Mouse (Mus musculus) liver, adult 2 months (tissue): ENCODE results near the gene Ptprs. TPM values are rescaled to one million over a fixed set of nuclear protein-coding genes. Genes with fewer than 3 reads are reported as not detected.

Experiments
- DNase-seq: peaks from one replicate; pipeline ENCODE4 v3.0.0-alpha.2; 2011; ENCODE audit warnings: low read depth, low spot score; ENCODE audit errors: extremely low read depth
- H3K27ac ChIP-seq: fragments of 200-500 bp; replicated peaks from 2 replicates; pipeline ENCODE4 v1.5.1; 2012; ENCODE audit warnings: low read depth, mild to moderate bottlenecking, control low read depth, inconsistent platforms, low read length; ENCODE audit not compliant: insufficient read depth
- H3K27me3 ChIP-seq: fragments of 200-500 bp; 2 replicates; pipeline ENCODE4 v1.6.1; 2012; ENCODE audit warnings: mild to moderate bottlenecking, moderate library complexity, low read length, inconsistent platforms; ENCODE audit not compliant: control insufficient read depth, insufficient read depth
- H3K36me3 ChIP-seq: fragments of 200-500 bp; 2 replicates; pipeline ENCODE4 v1.6.1; 2012; ENCODE audit warnings: low read length, inconsistent platforms; ENCODE audit not compliant: control insufficient read depth, insufficient read depth
- H3K4me1 ChIP-seq: fragments of 200-500 bp; 2 replicates; pipeline ENCODE4 v1.6.1; 2011; ENCODE audit warnings: low read length; ENCODE audit not compliant: control insufficient read depth, insufficient read depth
- H3K4me3 ChIP-seq: fragments of 200-500 bp; 2 replicates; pipeline ENCODE4 v1.5.1; 2011; ENCODE audit warnings: low read depth, mild to moderate bottlenecking, control low read depth, low read length, moderate library complexity; ENCODE audit not compliant: insufficient read depth
- H3K79me2 ChIP-seq: fragments of 200-500 bp; 2 replicates; pipeline ENCODE4 v1.6.1; 2012; ENCODE audit warnings: inconsistent platforms, mild to moderate bottlenecking, low read length, moderate library complexity; ENCODE audit not compliant: control insufficient read depth, insufficient read depth
- H3K9ac ChIP-seq: fragments of 200-500 bp; 2 replicates; pipeline ENCODE4 v1.6.1; 2012; ENCODE audit warnings: low read depth, mild to moderate bottlenecking, control low read depth, inconsistent platforms, low read length
- CTCF ChIP-seq: fragments of 200-500 bp; IDR thresholded peaks from 2 replicates; pipeline ENCODE4 v1.5.1; 2011; ENCODE audit warnings: low read depth, low read length, control low read depth
- POLR2A ChIP-seq: fragments of 200-500 bp; IDR thresholded peaks from 2 replicates; pipeline ENCODE4 v1.6.1; 2011; ENCODE audit warnings: low read length, control low read depth; ENCODE audit not compliant: insufficient read depth; ENCODE audit errors: extremely low read depth
- WGBS: fragments of 180-500 bp; shearing (Covaris S2); methylation state at CpG from one replicate; pipeline ENCODE4 v1.1.7; 2018; 5-methylcytosine and 5-hydroxymethylcytosine counted together
- polyA plus RNA-seq: library from polyadenylated mRNA; depleted of rRNA; stranded (reverse); fragments of >200 nt; gene quantifications from 2 replicates; pipeline ENCODE4 v1.2.3, GENCODE M21; 2012
- total RNA-seq: library from RNA; depleted of rRNA; stranded (reverse); fragments of >200 nt; gene quantifications from 2 replicates; pipeline ENCODE4 v1.2.3, GENCODE M21; 2014

Ptprs gene
- total and polyA plus RNA-seq, 2 experiments: 4.4 to 10.2 TPM

GRCm38 (mm10) chr17:56468380-56468779 lies 7.9 kb downstream of the Ptprs start:
- Histone ChIP-seq H3K27ac (no peak overlapping the region), H3K4me1 (peaks cover 4% of the 10 kb centered on the region), H3K9ac (no peak overlapping the region), H3K27me3 (0 out of 2 replicates have a peak, but pooled peaks cover 7% of the 10 kb centered on the region), H3K36me3 (no peaks in the 10 kb centered on the region), H3K4me3 (no peak overlapping the region), H3K79me2 (no peaks in the 10 kb centered on the region)
- WGBS: 93% methylated on average over 9 of the region's 9 CpGs
- DNase-seq: no peak
- TF ChIP-seq CTCF: no peak
- TF ChIP-seq POLR2A: no peak

GRCm38 (mm10) chr17:56467456-56467884 lies 8.8 kb downstream of the Ptprs start:
- peaks cover 4% of the 10 kb centered on the region for H3K4me1 ChIP-seq
- H3K27ac ChIP-seq: no peak overlapping the region
- no peak for DNase-seq
- 43% methylated on average over 7 of the region's 7 CpGs for WGBS
- no peak for TF ChIP-seq CTCF
- TF ChIP-seq POLR2A: no peak
- no peak overlapping the region for H3K4me3 ChIP-seq
- H3K79me2 ChIP-seq: no peaks in the 10 kb centered on the region
- no peaks in the 10 kb centered on the region for H3K36me3 ChIP-seq
- 0 out of 2 replicates have a peak, but pooled peaks cover 6% of the 10 kb centered on the region for H3K27me3 ChIP-seq
- no peak overlapping the region for H3K9ac ChIP-seq

GRCm38 (mm10) chr17:56466747-56467146 lies 9.5 kb downstream of the Ptprs start:
- Histone ChIP-seq H3K36me3 (no peaks in the 10 kb centered on the region), H3K79me2 (no peaks in the 10 kb centered on the region), H3K27ac (no peak overlapping the region), H3K4me1 (peaks cover 4% of the 10 kb centered on the region), H3K27me3 (no peaks in the 10 kb centered on the region), H3K4me3 (no peak overlapping the region), H3K9ac (no peak overlapping the region)
- 80% methylated on average over 6 of the region's 6 CpGs for WGBS
- DNase-seq: no peak
- TF ChIP-seq POLR2A: no peak
- no peak for TF ChIP-seq CTCF

- WGBS: 88% methylated on average over 7 of the region's 7 CpGs
- TF ChIP-seq CTCF: no peak
- no peak for TF ChIP-seq POLR2A
- no peak for DNase-seq
- Histone ChIP-seq H3K27me3 (no peaks in the 10 kb centered on the region), H3K27ac (no peak overlapping the region), H3K4me3 (no peak overlapping the region), H3K79me2 (no peaks in the 10 kb centered on the region), H3K4me1 (no peaks in the 10 kb centered on the region), H3K36me3 (no peaks in the 10 kb centered on the region), H3K9ac (no peak overlapping the region)
Measured at GRCm38 (mm10) chr17:56464817-56465216, 11.5 kb downstream of the Ptprs start.

- Histone ChIP-seq H3K9ac (no peak overlapping the region), H3K4me3 (no peak overlapping the region), H3K27ac (no peak overlapping the region), H3K36me3 (no peaks in the 10 kb centered on the region), H3K27me3 (no peaks in the 10 kb centered on the region), H3K79me2 (no peaks in the 10 kb centered on the region), H3K4me1 (no peaks in the 10 kb centered on the region)
- no peak for TF ChIP-seq POLR2A
- no peak for TF ChIP-seq CTCF
- DNase-seq: no peak
- WGBS: 81% methylated on average over 2 of the region's 2 CpGs
Measured at GRCm38 (mm10) chr17:56464345-56464744, 11.9 kb downstream of the Ptprs start.

GRCm38 (mm10) chr17:56463500-56463899 lies 12.8 kb downstream of the Ptprs start:
- Histone ChIP-seq H3K4me3 (no peak overlapping the region), H3K36me3 (no peaks in the 10 kb centered on the region), H3K27ac (no peak overlapping the region), H3K9ac (no peak overlapping the region), H3K4me1 (no peaks in the 10 kb centered on the region), H3K27me3 (no peaks in the 10 kb centered on the region), H3K79me2 (no peaks in the 10 kb centered on the region)
- TF ChIP-seq CTCF: no peak
- TF ChIP-seq POLR2A: no peak
- WGBS: 61% methylated on average over 1 of the region's 1 CpGs
- DNase-seq: no peak
